Comparison of ENCODE assay signal across 8 mouse cellular contexts in genomic region chr11:3287921-3288320, GRCm38 (mm10). TPM values are rescaled to one million over a fixed set of nuclear protein-coding genes. Genes with fewer than 3 reads are reported as not detected.
DNase-seq lines count a peak whose midpoint lies in the region; ATAC-seq lines count a peak whose summit lies in the region.

No protein-coding gene starts in this region.

- peak overlapping the region; percentile 83 for H3K4me2 ChIP-seq in heart, embryonic 14.5 days (ENCODE audit: low read length)
- H3K4me2 ChIP-seq in forebrain, embryonic 16.5 days (ENCODE audit: low read length), result peak overlapping the region; percentile 100
- H3K4me2 ChIP-seq in neural tube, embryonic 12.5 days (replicated peaks), result peak overlapping the region; percentile 93

- 69% methylated on average over 5 of the region's 5 CpGs for WGBS in heart, embryonic 14.5 days
- 60% methylated on average over 5 of the region's 5 CpGs for WGBS in forebrain, embryonic 16.5 days
- 61% methylated on average over 5 of the region's 5 CpGs for WGBS in neural tube, embryonic 12.5 days

- H3K9me3 ChIP-seq in heart, embryonic 14.5 days (ENCODE audit: control insufficient read depth, low read length), result no peaks in the 10 kb centered on the region
- H3K9me3 ChIP-seq in forebrain, embryonic 16.5 days (ENCODE audit: control insufficient read depth, low read length), result no peaks in the 10 kb centered on the region
- H3K9me3 ChIP-seq in neural tube, embryonic 12.5 days, result no peaks in the 10 kb centered on the region

- H3K4me1 ChIP-seq in heart, embryonic 14.5 days (ENCODE audit: control insufficient read depth in 2 of 2, insufficient read depth in 2 of 2, low read length in 2 of 2), result peaks cover 6 to 12% of the 10 kb centered on the region in 2 experiments
- H3K4me1 ChIP-seq in forebrain, embryonic 16.5 days (replicated peaks; ENCODE audit: control insufficient read depth, insufficient read depth, low read length), result peaks cover 17% of the 10 kb centered on the region
- peaks cover 11% of the 10 kb centered on the region for H3K4me1 ChIP-seq in neural tube, embryonic 12.5 days

- DNase-seq in heart, postnatal 4 days, result no peak
- peak; percentile 62 for DNase-seq in kidney, postnatal 14 days
- DNase-seq in cerebellum, adult 9-11 months, result no peak
- no peak for DNase-seq in ovary, postnatal 14 days (ENCODE audit: low spot score)
- no peak for DNase-seq in gastrocnemius, postnatal 10 days

- H3K9ac ChIP-seq in heart, embryonic 14.5 days (ENCODE audit: low read length), result peak overlapping the region; percentile 98
- no peak overlapping the region for H3K9ac ChIP-seq in forebrain, embryonic 16.5 days (replicated peaks; ENCODE audit: low read depth, low read length)
- H3K9ac ChIP-seq in neural tube, embryonic 12.5 days, result peak overlapping the region; percentile 94

- H3K27me3 ChIP-seq in heart, embryonic 14.5 days (ENCODE audit: control insufficient read depth, insufficient read depth, low read length), result no peaks in the 10 kb centered on the region
- no peaks in the 10 kb centered on the region for H3K27me3 ChIP-seq in forebrain, embryonic 16.5 days (replicated peaks; ENCODE audit: control insufficient read depth, insufficient read depth, low read length)
- no peaks in the 10 kb centered on the region for H3K27me3 ChIP-seq in neural tube, embryonic 12.5 days (replicated peaks)

- H3K4me3 ChIP-seq in heart, embryonic 14.5 days (ENCODE audit: control insufficient read depth in 1 of 2, insufficient read depth in 1 of 2, low read depth in 1 of 2, low read length in 2 of 2), result peak overlapping the region in 1 of 2 experiments; percentile 67; a peak in 1 of 4 replicates
- H3K4me3 ChIP-seq in forebrain, embryonic 16.5 days (replicated peaks; ENCODE audit: low read length), result no peak overlapping the region
- H3K4me3 ChIP-seq in neural tube, embryonic 12.5 days, result no peak overlapping the region

- no peak for ATAC-seq in heart, embryonic 14.5 days (ENCODE audit: insufficient number of reproducible peaks, insufficient read depth, low FRiP score, low read depth)
- no peak for ATAC-seq in forebrain, embryonic 16.5 days
- ATAC-seq in neural tube, embryonic 12.5 days (ENCODE audit: low FRiP score, low read depth), result no peak

- peaks cover 2% of the 10 kb centered on the region for H3K36me3 ChIP-seq in heart, embryonic 14.5 days (ENCODE audit: control insufficient read depth, insufficient read depth, low read length)
- H3K36me3 ChIP-seq in forebrain, embryonic 16.5 days (ENCODE audit: control insufficient read depth, insufficient read depth), result no peaks in the 10 kb centered on the region
- H3K36me3 ChIP-seq in neural tube, embryonic 12.5 days, result no peaks in the 10 kb centered on the region

- peak overlapping the region in 1 of 2 experiments; percentile 100; a peak in 1 of 4 replicates for H3K27ac ChIP-seq in heart, embryonic 14.5 days (replicated peaks in 1 of 2; ENCODE audit: control insufficient read depth in 1 of 2, insufficient read depth in 1 of 2, low read depth in 2 of 2, low read length in 2 of 2)
- H3K27ac ChIP-seq in forebrain, embryonic 16.5 days (ENCODE audit: low read length), result no peak overlapping the region
- H3K27ac ChIP-seq in neural tube, embryonic 12.5 days, result no peak overlapping the region

RNA-seq across cellular contexts. Expression of gene Patz1, which starts 0.8 kb away (rescaled TPM):
- 23.7 and 26.2 TPM in 2 replicates for polyA plus RNA-seq in heart, embryonic 14.5 days (2014; fragmentation: Nextera tagmentation; extraction: Ambion mirVana)
- 10 to 100 TPM; 38.5 to 41.6 TPM for total RNA-seq in heart, postnatal 4 days (2021)
- 56.6 and 58.2 TPM in 2 replicates for polyA plus RNA-seq in forebrain, embryonic 16.5 days (2015; fragmentation: Nextera tagmentation; extraction: Ambion mirVana)
- 115 and 117 TPM in 2 replicates for polyA plus RNA-seq in neural tube, embryonic 12.5 days (2016; fragmentation: Nextera tagmentation; extraction: Ambion mirVana)
- total RNA-seq in gastrocnemius, postnatal 10 days (2021), result 10 to 100 TPM; 19.5 to 21.0 TPM

RNA-seq across cellular contexts. Expression of gene Drg1, which starts 21.7 kb away (rescaled TPM):
- 150 and 155 TPM in 2 replicates for polyA plus RNA-seq in heart, embryonic 14.5 days (2014; fragmentation: Nextera tagmentation; extraction: Ambion mirVana)
- 10 to 100 TPM; 77.9 to 84.2 TPM for total RNA-seq in heart, postnatal 4 days (2021)
- polyA plus RNA-seq in forebrain, embryonic 16.5 days (2015; fragmentation: Nextera tagmentation; extraction: Ambion mirVana), result 252 and 276 TPM in 2 replicates
- polyA plus RNA-seq in neural tube, embryonic 12.5 days (2016; fragmentation: Nextera tagmentation; extraction: Ambion mirVana), result 261 and 274 TPM in 2 replicates
- total RNA-seq in gastrocnemius, postnatal 10 days (2021), result 10 to 100 TPM; 47.3 to 52.0 TPM

RNA-seq across cellular contexts. Expression of gene Pik3ip1, which starts 42.3 kb away (rescaled TPM):
- polyA plus RNA-seq in heart, embryonic 14.5 days (2014; fragmentation: Nextera tagmentation; extraction: Ambion mirVana), result 32.2 TPM in 2 replicates
- 10 to 100 TPM; 11.7 to 12.0 TPM for total RNA-seq in heart, postnatal 4 days (2021)
- polyA plus RNA-seq in forebrain, embryonic 16.5 days (2015; fragmentation: Nextera tagmentation; extraction: Ambion mirVana), result 36.1 and 41.8 TPM in 2 replicates
- 21.2 and 22.6 TPM in 2 replicates for polyA plus RNA-seq in neural tube, embryonic 12.5 days (2016; fragmentation: Nextera tagmentation; extraction: Ambion mirVana)
- total RNA-seq in gastrocnemius, postnatal 10 days (2021), result 10 to 100 TPM; 11.0 to 15.8 TPM
